In the genomic region with DNA sequence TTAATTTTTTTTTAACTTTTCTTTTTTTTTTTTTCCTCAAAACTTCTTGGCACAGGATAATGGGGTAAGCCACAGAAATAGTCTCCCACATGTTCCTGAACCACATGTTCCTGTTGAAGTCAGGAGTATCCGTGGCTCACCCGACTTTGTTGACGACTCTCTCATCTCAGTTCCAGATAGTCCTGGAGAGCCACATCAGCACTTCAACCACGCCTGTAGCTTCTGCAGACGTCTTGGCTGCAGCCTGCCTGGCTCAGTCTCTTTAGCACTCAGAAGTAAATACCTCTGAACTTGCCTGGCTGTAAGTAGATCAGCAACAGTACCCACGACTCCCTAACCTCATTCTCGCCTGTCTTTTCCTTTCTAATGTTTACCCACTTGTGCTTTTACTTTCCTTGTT, we compare ENCODE assay signal across 21 mouse cellular contexts.
"Had no signal": no experiment of that assay in that cellular context is flagged by ENCODE, and none has a peak within 500 bp of the region (broad histone marks: within the 10 kb centered on the region; RNA-seq: fewer than 3 reads in every experiment).

No protein-coding gene starts in this region.

- DNase-seq: kidney, adult 2 months; kidney, postnatal 25 days; layer of hippocampus, adult 9-11 months; liver; lung, adult 18-20 months; lung, postnatal 10 days; retina, postnatal 1 day; right cerebral cortex, postnatal 25 days; thymus, adult 18-20 months; thymus, postnatal 36 days had no signal

- H3K27ac ChIP-seq: kidney, postnatal 0 days; layer of hippocampus, adult 2 months; limb, embryonic 10.5 days; limb, embryonic 13.5 days; liver, embryonic 12.5 days; liver, embryonic 15.5 days; lung, embryonic 15.5 days; midbrain, embryonic 10.5 days; midbrain, embryonic 15.5 days; neural tube, embryonic 13.5 days had no signal

- ATAC-seq: liver, embryonic 12.5 days; midbrain, embryonic 15.5 days had no signal

- H3K4me3 ChIP-seq: layer of hippocampus, adult 2 months; limb, embryonic 10.5 days; limb, embryonic 13.5 days; liver, embryonic 12.5 days; liver, embryonic 15.5 days; lung, embryonic 15.5 days; megakaryocyte, embryonic 14.5 days; midbrain, embryonic 10.5 days; midbrain, embryonic 15.5 days; neural tube, embryonic 13.5 days had no signal

- H3K4me1 ChIP-seq: limb, embryonic 13.5 days; liver, embryonic 12.5 days; liver, embryonic 15.5 days; megakaryocyte, embryonic 14.5 days; midbrain, embryonic 15.5 days; neural tube, embryonic 13.5 days had no signal
